Mouse (Mus musculus): ENCODE measurements around the gene Scn3a. TPM values are rescaled to one million over a fixed set of nuclear protein-coding genes. Genes with fewer than 3 reads are reported as not detected.

Scn3a gene
- total and polyA plus RNA-seq, 3 experiments = not detected

- H3K4me1 ChIP-seq (ENCODE audit: control insufficient read depth in 1 of 2, insufficient read depth in 2 of 2, low read length in 2 of 2) = no peaks in the 10 kb centered on the region
- no peak overlapping the region for H3K27ac ChIP-seq (ENCODE audit: control insufficient read depth, low read depth, low read length)
- TF ChIP-seq SIN3A (IDR thresholded peaks at IDR 0.05; ENCODE audit: low read length) (no peak), RCOR1 (IDR thresholded peaks at IDR 0.05; ENCODE audit: low read depth, low read length) (no peak), BHLHE40 (IDR thresholded peaks at IDR 0.05; ENCODE audit: borderline replicate concordance, low read depth, low read length) (no peak), ZC3H11A (IDR thresholded peaks at IDR 0.05; ENCODE audit: low read depth, low read length) (no peak), MAZ (IDR thresholded peaks at IDR 0.05; ENCODE audit: low read depth, low read length) (no peak), MXI1 (IDR thresholded peaks at IDR 0.05; ENCODE audit: low read depth, low read length) (no peak), HCFC1 (IDR thresholded peaks at IDR 0.05; ENCODE audit: low read depth, low read length) (no peak), CHD1 (IDR thresholded peaks at IDR 0.05; ENCODE audit: low read depth, low read length) (no peak)
- H3K27me3 ChIP-seq (ENCODE audit: control insufficient read depth in 1 of 2, insufficient read depth in 2 of 2, low read length in 2 of 2) = no peaks in the 10 kb centered on the region
- no peak overlapping the region for H3K9ac ChIP-seq (ENCODE audit: control insufficient read depth, low read depth, low read length, poor library complexity, severe bottlenecking)
- H3K9me3 ChIP-seq (replicated peaks; ENCODE audit: insufficient read depth, low read length) = no peaks in the 10 kb centered on the region
- no peaks in the 10 kb centered on the region for H3K79me2 ChIP-seq (ENCODE audit: control insufficient read depth, insufficient read depth, low read length, poor library complexity)
- no peak overlapping the region for H3K4me3 ChIP-seq (ENCODE audit: control insufficient read depth in 1 of 2, insufficient read depth in 1 of 2, low read depth in 2 of 2, low read length in 2 of 2)
- DNase-seq (ENCODE audit: low read depth, low spot score) = no peak
- no peaks in the 10 kb centered on the region for H3K36me3 ChIP-seq (ENCODE audit: control insufficient read depth in 1 of 2, insufficient read depth in 2 of 2, low read length in 2 of 2)
These were observed 3.5 kb downstream of the Scn3a start for GRCm38 (mm10) chr2:65563898-65564297.

GRCm38 (mm10) chr2:65557719-65558118 lies 9.7 kb downstream of the Scn3a start:
- no peak for TF ChIP-seq POLR2AphosphoS5 (IDR thresholded peaks at IDR 0.05; ENCODE audit: borderline replicate concordance, low read depth, low read length)
- no peak for TF ChIP-seq BHLHE40 (IDR thresholded peaks at IDR 0.05; ENCODE audit: borderline replicate concordance, low read depth, low read length)
- TF ChIP-seq EP300 (IDR thresholded peaks at IDR 0.05; ENCODE audit: low read depth in 1 of 2, low read length in 2 of 2) = no peak
- TF ChIP-seq TAL1 (IDR thresholded peaks at IDR 0.05; ENCODE audit: low read length) = no peak
- no peak for TF ChIP-seq TCF12 (IDR thresholded peaks at IDR 0.05; ENCODE audit: low read depth, low read length)
- TF ChIP-seq KAT2A (conservative IDR thresholded peaks at IDR 0.05; ENCODE audit: low read depth, low read length) = no peak
- no peak for TF ChIP-seq CHD2 (IDR thresholded peaks at IDR 0.05; ENCODE audit: low read length)
- DNase-seq (ENCODE audit: low read depth, low spot score) = no peak

GRCm38 (mm10) chr2:65554662-65555061 lies 12.8 kb downstream of the Scn3a start:
- H3K9me3 ChIP-seq (replicated peaks; ENCODE audit: insufficient read depth, low read length) = no peaks in the 10 kb centered on the region
- H3K27me3 ChIP-seq (ENCODE audit: control insufficient read depth in 1 of 2, insufficient read depth in 2 of 2, low read length in 2 of 2) = no peaks in the 10 kb centered on the region
- no peak overlapping the region for H3K9ac ChIP-seq (ENCODE audit: control insufficient read depth, low read depth, low read length, poor library complexity, severe bottlenecking)
- no peak overlapping the region for H3K27ac ChIP-seq (ENCODE audit: control insufficient read depth, low read depth, low read length)
- H3K79me2 ChIP-seq (ENCODE audit: control insufficient read depth, insufficient read depth, low read length, poor library complexity) = no peaks in the 10 kb centered on the region
- H3K4me1 ChIP-seq (ENCODE audit: control insufficient read depth in 1 of 2, insufficient read depth in 2 of 2, low read length in 2 of 2) = no peaks in the 10 kb centered on the region
- no peak for DNase-seq (ENCODE audit: low read depth, low spot score)
- TF ChIP-seq SMC3 (IDR thresholded peaks at IDR 0.05; ENCODE audit: low read depth, low read length) = no peak
- no peak overlapping the region for H3K4me3 ChIP-seq (ENCODE audit: control insufficient read depth in 1 of 2, insufficient read depth in 1 of 2, low read depth in 2 of 2, low read length in 2 of 2)
- H3K36me3 ChIP-seq (ENCODE audit: control insufficient read depth in 1 of 2, insufficient read depth in 2 of 2, low read length in 2 of 2) = no peaks in the 10 kb centered on the region

More at GRCm38 (mm10) chr2:65557719-65558118, 9.7 kb downstream of the Scn3a start:
- Histone ChIP-seq H3K9me3 (replicated peaks; ENCODE audit: insufficient read depth, low read length) (no peaks in the 10 kb centered on the region), H3K27ac (ENCODE audit: control insufficient read depth, low read depth, low read length) (no peak overlapping the region), H3K4me1 (ENCODE audit: control insufficient read depth in 1 of 2, insufficient read depth in 2 of 2, low read length in 2 of 2) (no peaks in the 10 kb centered on the region), H3K4me3 (ENCODE audit: control insufficient read depth in 1 of 2, insufficient read depth in 1 of 2, low read depth in 2 of 2, low read length in 2 of 2) (no peak overlapping the region), H3K79me2 (ENCODE audit: control insufficient read depth, insufficient read depth, low read length, poor library complexity) (no peaks in the 10 kb centered on the region), H3K9ac (ENCODE audit: control insufficient read depth, low read depth, low read length, poor library complexity, severe bottlenecking) (no peak overlapping the region), H3K27me3 (ENCODE audit: control insufficient read depth in 1 of 2, insufficient read depth in 2 of 2, low read length in 2 of 2) (no peaks in the 10 kb centered on the region), H3K36me3 (ENCODE audit: control insufficient read depth in 1 of 2, insufficient read depth in 2 of 2, low read length in 2 of 2) (no peaks in the 10 kb centered on the region)
